Mouse (Mus musculus): Measurements from ENCODE around the gene Fblim1.

- TF ChIP-seq EP300 (IDR thresholded peaks at IDR 0.05; ENCODE audit: low read depth): no peak
- no peak for TF ChIP-seq CTCF (IDR thresholded peaks at IDR 0.05; ENCODE audit: low read depth)
These were observed 46.0 kb upstream of the Fblim1 start for GRCm38 (mm10) chr4:141651944-141652343.

Data from heart, postnatal 0 days (tissue).